19 mouse cellular contexts compared by ENCODE assay signal in the genomic region with DNA sequence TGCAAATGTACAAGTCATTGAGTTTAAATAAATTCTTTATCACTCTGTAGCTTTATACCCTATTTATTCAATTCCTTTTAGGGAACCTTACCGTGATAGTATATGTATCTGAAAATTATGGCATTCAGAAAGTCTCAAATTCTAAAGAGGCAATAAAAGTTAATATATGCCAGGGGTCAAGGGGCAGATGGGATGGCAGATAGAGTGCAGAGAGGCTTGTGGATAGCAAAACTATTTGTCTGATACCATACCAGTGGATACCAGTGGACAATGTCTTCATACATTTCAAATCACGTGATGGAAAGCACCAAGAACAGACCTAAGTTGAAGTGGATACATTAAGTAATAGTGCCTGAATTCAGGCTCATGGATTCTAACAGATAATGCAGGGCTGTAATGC.
A peak's percentile ranks its signal among the peaks of the same experiment; 100 is the strongest.
DNase-seq lines count a peak whose midpoint lies in the region; ATAC-seq and TF ChIP-seq lines count a peak whose summit lies in the region.
"Had no signal": no experiment of that assay in that cellular context is flagged by ENCODE, and none has a peak within 500 bp of the region (broad histone marks: within the 10 kb centered on the region; RNA-seq: fewer than 3 reads in every experiment).

No protein-coding gene starts in this region.

- no peak overlapping the region for H3K4me3 ChIP-seq in intestine, embryonic 15.5 days (replicated peaks)
- H3K4me3 ChIP-seq in intestine, postnatal 0 days (ENCODE audit: low read depth, low read length) = no peak overlapping the region
- no peak overlapping the region for H3K4me3 ChIP-seq in intestine, embryonic 16.5 days (ENCODE audit: low read length)

- no peaks in the 10 kb centered on the region for H3K36me3 ChIP-seq in intestine, embryonic 15.5 days
- no peaks in the 10 kb centered on the region for H3K36me3 ChIP-seq in intestine, postnatal 0 days (ENCODE audit: control insufficient read depth, insufficient read depth)
- H3K36me3 ChIP-seq in intestine, embryonic 16.5 days (ENCODE audit: control insufficient read depth, insufficient read depth, low read length) = no peaks in the 10 kb centered on the region
- H3K36me3 ChIP-seq: G1E had no signal

- WGBS in intestine, embryonic 15.5 days = 56% methylated on average over 2 of the region's 2 CpGs
- WGBS in intestine, postnatal 0 days = 48% methylated on average over 2 of the region's 2 CpGs
- 44% methylated on average over 2 of the region's 2 CpGs for WGBS in intestine, embryonic 16.5 days

- H3K27me3 ChIP-seq in intestine, embryonic 15.5 days (replicated peaks) = no peaks in the 10 kb centered on the region
- H3K27me3 ChIP-seq in intestine, postnatal 0 days (replicated peaks; ENCODE audit: control insufficient read depth, insufficient read depth, low read length) = no peaks in the 10 kb centered on the region
- no peaks in the 10 kb centered on the region for H3K27me3 ChIP-seq in intestine, embryonic 16.5 days (replicated peaks; ENCODE audit: control insufficient read depth, insufficient read depth, low read length)
- H3K27me3 ChIP-seq: CH12.LX, Patski had no signal

- no peak overlapping the region for H3K27ac ChIP-seq in intestine, embryonic 15.5 days
- H3K27ac ChIP-seq in intestine, postnatal 0 days (ENCODE audit: low read depth, low read length) = no peak overlapping the region
- H3K27ac ChIP-seq in intestine, embryonic 16.5 days (ENCODE audit: low read length) = no peak overlapping the region

- H3K9me3 ChIP-seq in intestine, embryonic 15.5 days = no peaks in the 10 kb centered on the region
- no peaks in the 10 kb centered on the region for H3K9me3 ChIP-seq in intestine, postnatal 0 days (ENCODE audit: control insufficient read depth)
- H3K9me3 ChIP-seq in intestine, embryonic 16.5 days (ENCODE audit: control insufficient read depth, low read length) = no peaks in the 10 kb centered on the region
- H3K9me3 ChIP-seq: G1E had no signal

- no peak for DNase-seq in heart, postnatal 14 days
- DNase-seq: adrenal gland, adult 2 months; adrenal gland, adult 8-10 months; adrenal gland, postnatal 10 days; adrenal gland, postnatal 14 days; adrenal gland, postnatal 25 days; adrenal gland, postnatal 36 days; B cell, adult 2 months; cerebellum, adult 11 months; cerebellum, adult 11-12 months; cerebellum, adult 18-20 months had no signal

- H3K9ac ChIP-seq in intestine, embryonic 15.5 days = no peak overlapping the region
- no peak overlapping the region for H3K9ac ChIP-seq in intestine, postnatal 0 days (ENCODE audit: low read depth, low read length)
- H3K9ac ChIP-seq in intestine, embryonic 16.5 days (ENCODE audit: low read depth, low read length) = no peak overlapping the region

- H3K4me2 ChIP-seq in intestine, embryonic 15.5 days (replicated peaks) = no peak overlapping the region
- no peak overlapping the region for H3K4me2 ChIP-seq in intestine, postnatal 0 days (replicated peaks; ENCODE audit: low read depth)
- no peak overlapping the region for H3K4me2 ChIP-seq in intestine, embryonic 16.5 days (ENCODE audit: low read depth, low read length)

- intact Hi-C loops in heart, postnatal 14 days (cut with DNase I) = no loop called here

- no peak for TF ChIP-seq CTCF in intestine, postnatal 0 days (IDR thresholded peaks at IDR 0.05; ENCODE audit: low read depth)

- ATAC-seq in intestine, embryonic 15.5 days = peak; percentile 59; the same call in 1 of the 2 replicates
- no peak for ATAC-seq in intestine, postnatal 0 days
- ATAC-seq in intestine, embryonic 16.5 days = peak; percentile 70
- ATAC-seq: activated CD4-positive, CD25-positive, alpha-beta regulatory T cell, adult 4 months; CD4-positive, CD25-positive, alpha-beta regulatory T cell, adult 4 months; Patski had no signal

- H3K4me1 ChIP-seq in intestine, embryonic 15.5 days (replicated peaks) = no peaks in the 10 kb centered on the region
- no peaks in the 10 kb centered on the region for H3K4me1 ChIP-seq in intestine, postnatal 0 days (replicated peaks; ENCODE audit: control insufficient read depth, insufficient read depth, low read length)
- H3K4me1 ChIP-seq in intestine, embryonic 16.5 days (ENCODE audit: control insufficient read depth, insufficient read depth, low read length) = no peaks in the 10 kb centered on the region
